Mouse (Mus musculus) cerebellum, adult 11 months (tissue): ENCODE data around the gene 1700001O22Rik.

Experiments used
- DNase-seq: peaks from one replicate; pipeline ENCODE4 v3.0.0; 2022

Gene 1700001O22Rik

GRCm38 (mm10) chr2:30777266-30777665 is 26.2 kb downstream of the 1700001O22Rik start:
- DNase-seq, result no peak

GRCm38 (mm10) chr2:30775955-30776354 is 27.5 kb downstream of the 1700001O22Rik start:
- no peak for DNase-seq

GRCm38 (mm10) chr2:30773313-30774005 is 30.0 kb downstream of the 1700001O22Rik start:
- no peak for DNase-seq

GRCm38 (mm10) chr2:30772581-30773312 is 30.7 kb downstream of the 1700001O22Rik start:
- no peak for DNase-seq

GRCm38 (mm10) chr2:30771806-30772460 is 31.5 kb downstream of the 1700001O22Rik start:
- peak; percentile 62 for DNase-seq

GRCm38 (mm10) chr2:30771368-30771805 is 32.1 kb downstream of the 1700001O22Rik start:
- DNase-seq, result no peak

- no peak for DNase-seq
These were observed 34.3 kb downstream of the 1700001O22Rik start for GRCm38 (mm10) chr2:30769187-30769586.

- DNase-seq, result no peak
These were observed 34.9 kb downstream of the 1700001O22Rik start for GRCm38 (mm10) chr2:30768529-30768928.

GRCm38 (mm10) chr2:30767626-30768240 is 35.7 kb downstream of the 1700001O22Rik start:
- no peak for DNase-seq

GRCm38 (mm10) chr2:30766446-30766845 is 37.0 kb downstream of the 1700001O22Rik start:
- no peak for DNase-seq

GRCm38 (mm10) chr2:30760706-30761105 is 42.8 kb downstream of the 1700001O22Rik start:
- DNase-seq, result no peak

- no peak for DNase-seq
These were observed 43.5 kb downstream of the 1700001O22Rik start for GRCm38 (mm10) chr2:30759858-30760547.

- DNase-seq, result no peak
These were observed 44.0 kb downstream of the 1700001O22Rik start for GRCm38 (mm10) chr2:30759442-30759841.

- no peak for DNase-seq
These were observed 44.4 kb downstream of the 1700001O22Rik start for GRCm38 (mm10) chr2:30759088-30759374.

GRCm38 (mm10) chr2:30758341-30759087 is 44.9 kb downstream of the 1700001O22Rik start:
- DNase-seq, result no peak

- no peak for DNase-seq
These were observed 46.3 kb downstream of the 1700001O22Rik start for GRCm38 (mm10) chr2:30756962-30757715.

GRCm38 (mm10) chr2:30755985-30756765 is 47.3 kb downstream of the 1700001O22Rik start:
- DNase-seq, result no peak

- no peak for DNase-seq
These were observed 48.6 kb downstream of the 1700001O22Rik start for GRCm38 (mm10) chr2:30754831-30755230.

- no peak for DNase-seq
These were observed 50.2 kb downstream of the 1700001O22Rik start for GRCm38 (mm10) chr2:30753219-30753618.

- DNase-seq, result no peak
These were observed 51.0 kb downstream of the 1700001O22Rik start for GRCm38 (mm10) chr2:30752471-30752870.
